Mouse (Mus musculus) ES-Bruce4 (cell line): ENCODE measurements around the gene Mlec. TPM values are rescaled to one million over a fixed set of nuclear protein-coding genes. Genes with fewer than 3 reads are reported as not detected.

Experiments used
- H3K27ac ChIP-seq: 2 replicates; pipeline ENCODE4 v1.5.1; 2012; ENCODE audit warnings: low read length, inconsistent platforms; ENCODE audit not compliant: insufficient read depth
- H3K27me3 ChIP-seq: 2 replicates; pipeline ENCODE4 v1.6.1; 2012; ENCODE audit warnings: mild to moderate bottlenecking, low read length, inconsistent platforms; ENCODE audit not compliant: control insufficient read depth, poor library complexity, insufficient read depth, severe bottlenecking
- H3K36me3 ChIP-seq: 2 replicates; pipeline ENCODE4 v1.6.1; 2012; ENCODE audit warnings: inconsistent platforms, mild to moderate bottlenecking, low read length, moderate library complexity; ENCODE audit not compliant: control insufficient read depth, poor library complexity, insufficient read depth, severe bottlenecking
- H3K4me1 ChIP-seq: one replicate; pipeline ENCODE4 v1.8.1; 2011; ENCODE audit warnings: low read length; ENCODE audit not compliant: control insufficient read depth, insufficient read depth
- H3K4me3 ChIP-seq: 2 replicates; pipeline ENCODE4 v1.5.1; 2011; ENCODE audit warnings: low read depth, mild to moderate bottlenecking, low read length
- H3K9ac ChIP-seq: 2 replicates; pipeline ENCODE4 v1.6.1; 2012; ENCODE audit warnings: low read depth, mild to moderate bottlenecking, inconsistent platforms; ENCODE audit not compliant: poor library complexity, severe bottlenecking
- H3K9me3 ChIP-seq: replicated peaks from 2 replicates; pipeline ENCODE4 v1.6.1; 2012; ENCODE audit warnings: mild to moderate bottlenecking, low read length, inconsistent platforms; ENCODE audit not compliant: control insufficient read depth, poor library complexity, insufficient read depth, severe bottlenecking
- CTCF ChIP-seq: IDR thresholded peaks from one replicate; pipeline ENCODE4 v1.8.1; 2011; ENCODE audit warnings: low read depth, low read length
- EP300 ChIP-seq: IDR thresholded peaks from 2 replicates; pipeline ENCODE4 v1.6.1; 2011; ENCODE audit warnings: low read depth, low read length; ENCODE audit not compliant: insufficient read depth
- POLR2A ChIP-seq: IDR thresholded peaks from one replicate; pipeline ENCODE4 v1.8.1; 2011; ENCODE audit warnings: low read length; ENCODE audit not compliant: insufficient read depth
- polyA plus RNA-seq: library from polyadenylated mRNA; stranded (reverse); fragments of >200 nt; gene quantifications from 2 replicates; pipeline ENCODE4 v1.2.4, GENCODE M21; 2011; ENCODE audit warnings: low read depth; ENCODE audit not compliant: missing spikeins, insufficient read depth, insufficient read length

Gene Mlec
- polyA plus RNA-seq, 1 experiment: 137 TPM

DNA sequence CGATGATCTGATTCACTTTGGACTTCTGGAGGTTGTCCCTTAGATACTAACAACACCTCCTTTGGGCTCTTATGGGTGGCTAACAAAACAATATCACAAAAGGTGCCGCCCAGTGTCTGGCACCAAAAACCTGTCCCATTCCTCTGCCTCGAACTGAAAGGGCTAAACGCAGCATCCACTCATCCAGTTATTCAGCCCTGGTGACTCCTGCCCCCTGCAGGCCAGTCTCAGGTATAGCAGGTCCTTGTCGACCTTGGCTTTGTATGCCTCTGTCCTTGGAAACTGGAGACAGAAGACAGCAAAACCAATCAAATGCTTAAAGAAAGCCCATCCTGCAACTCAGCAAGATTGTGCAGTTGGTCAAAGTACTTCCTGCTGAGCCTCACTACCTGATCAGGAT lies 30.8 kb upstream of the Mlec start:
- TF ChIP-seq POLR2A (no peak), EP300 (peak; percentile 67; the same call in 1 of the 2 replicates), CTCF (peak; percentile 99)
- H3K9ac ChIP-seq: no peak overlapping the region
- H3K27me3 ChIP-seq: peaks cover 2% of the 10 kb centered on the region
- no peaks in the 10 kb centered on the region for H3K36me3 ChIP-seq
- no peak overlapping the region for H3K4me3 ChIP-seq
- no peaks in the 10 kb centered on the region for H3K9me3 ChIP-seq
- no peak overlapping the region for H3K27ac ChIP-seq
- no peaks in the 10 kb centered on the region for H3K4me1 ChIP-seq

DNA sequence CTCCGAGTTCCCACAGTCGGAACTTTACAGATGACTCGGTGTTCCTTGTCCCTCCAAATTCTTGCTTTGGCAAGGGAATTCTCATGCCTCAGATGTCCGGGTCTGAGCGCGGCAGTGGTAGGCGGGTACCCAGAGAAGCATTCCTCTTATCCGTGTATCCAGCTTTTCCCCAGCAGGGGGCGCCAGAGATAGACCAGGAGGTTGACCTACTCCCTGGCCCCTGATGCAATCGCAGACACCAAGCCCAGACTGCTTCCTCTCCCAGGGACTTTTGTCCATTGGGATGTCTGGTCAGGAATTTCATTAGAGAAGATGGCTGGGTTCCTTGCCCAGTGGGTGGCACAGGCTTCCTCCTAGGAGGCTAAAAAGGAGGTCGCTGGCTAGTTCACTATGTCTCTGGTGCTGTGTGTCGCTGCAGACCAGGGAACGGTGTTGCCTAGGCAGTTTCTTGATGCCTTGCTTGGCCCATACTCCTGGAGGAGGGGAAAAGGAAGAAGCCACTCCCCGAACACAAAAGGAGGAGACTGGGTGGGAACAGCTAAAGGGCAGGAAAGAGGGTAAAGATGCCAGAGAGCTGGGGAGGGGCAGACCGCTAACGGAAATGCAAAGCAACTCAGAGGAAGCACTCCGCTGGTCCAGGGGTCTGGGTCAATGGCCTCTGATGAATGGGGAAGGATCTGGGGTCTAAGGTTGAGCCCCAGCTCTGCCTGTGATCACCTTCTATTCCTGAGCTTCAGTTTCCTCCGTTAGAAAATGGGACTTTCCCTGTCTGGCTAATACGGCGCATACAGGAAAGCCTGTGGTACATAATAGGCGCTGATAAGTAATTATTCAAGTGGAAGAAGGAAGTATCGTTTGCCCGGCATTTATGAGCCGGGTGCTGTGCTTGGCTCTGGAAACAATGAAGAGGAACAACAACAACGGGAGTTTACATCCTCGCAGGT lies 29.5 kb upstream of the Mlec start:
- H3K27me3 ChIP-seq: no peaks in the 10 kb centered on the region; the same call in 1 of the 2 replicates
- H3K27ac ChIP-seq: peak overlapping the region; percentile 85
- H3K4me3 ChIP-seq: peak overlapping the region; percentile 43

DNA sequence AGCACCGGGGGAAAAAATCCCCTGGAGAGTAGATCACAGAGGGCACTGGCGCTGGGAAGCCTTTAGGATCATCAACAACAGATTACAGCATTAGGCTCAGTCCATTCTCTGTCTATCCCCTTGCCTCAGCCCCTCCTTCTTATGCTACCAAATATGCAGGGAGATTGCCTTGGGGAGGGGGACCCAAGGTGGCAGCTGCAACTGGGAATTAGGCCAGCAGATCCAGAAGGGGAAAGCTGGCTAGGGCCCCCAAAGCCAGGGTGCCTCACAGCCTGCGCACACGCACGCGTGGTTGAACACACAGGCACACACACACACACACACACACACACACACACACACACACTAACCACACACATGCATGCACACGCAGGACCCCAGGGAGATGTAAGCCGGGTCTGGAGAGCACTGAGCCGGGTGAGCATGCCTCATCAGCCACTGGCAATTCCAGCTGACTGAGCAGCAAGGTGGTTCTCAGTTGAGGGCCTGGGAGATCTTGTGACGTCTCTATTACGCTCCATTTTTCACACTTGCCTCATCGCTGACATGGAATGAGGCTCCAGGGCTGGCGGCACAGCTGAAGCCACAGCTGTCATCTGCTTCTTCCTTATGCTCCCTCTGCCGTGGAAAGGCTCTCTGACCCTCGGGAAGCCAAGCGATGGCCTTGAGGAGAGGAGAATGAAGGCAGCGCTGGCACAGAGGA lies 28.5 kb upstream of the Mlec start:
- TF ChIP-seq EP300: no peak
- no peak for TF ChIP-seq CTCF
- TF ChIP-seq POLR2A: no peak
- H3K9me3 ChIP-seq: no peaks in the 10 kb centered on the region
- H3K4me1 ChIP-seq: no peaks in the 10 kb centered on the region
- no peaks in the 10 kb centered on the region for H3K27me3 ChIP-seq
- H3K36me3 ChIP-seq: no peaks in the 10 kb centered on the region
- H3K4me3 ChIP-seq: peak overlapping the region; percentile 40
- H3K9ac ChIP-seq: peak overlapping the region; percentile 68
- peak overlapping the region; percentile 19; the same call in 1 of the 2 replicates for H3K27ac ChIP-seq

More for the DNA sequence above, 29.5 kb upstream of the Mlec start:
- Histone ChIP-seq H3K9ac (peak overlapping the region; percentile 68), H3K36me3 (no peaks in the 10 kb centered on the region), H3K9me3 (no peaks in the 10 kb centered on the region), H3K4me1 (no peaks in the 10 kb centered on the region)
- TF ChIP-seq EP300: peak; percentile 66; the same call in 1 of the 2 replicates
- TF ChIP-seq CTCF: peak; percentile 82
- no peak for TF ChIP-seq POLR2A

DNA sequence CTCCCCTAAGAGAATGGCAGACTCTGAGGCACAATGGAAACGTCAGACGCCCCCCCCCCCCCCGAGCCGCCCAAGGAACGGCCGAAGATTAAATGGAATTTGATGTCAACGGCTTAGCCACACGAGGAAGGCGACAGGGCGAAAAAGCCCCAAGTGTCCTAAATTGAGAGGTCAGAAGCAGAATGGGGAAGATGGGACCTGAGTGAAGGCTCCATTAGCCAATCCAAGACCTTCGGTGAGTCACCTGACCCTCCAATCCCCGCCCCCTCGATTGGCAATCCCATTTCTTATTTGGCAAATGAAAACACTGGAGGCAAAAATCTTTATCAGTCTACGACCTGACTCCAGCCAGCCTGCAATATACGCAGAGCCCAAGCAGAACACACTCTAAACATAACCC lies 26.7 kb upstream of the Mlec start:
- no peaks in the 10 kb centered on the region for H3K4me1 ChIP-seq
- no peaks in the 10 kb centered on the region for H3K27me3 ChIP-seq
- H3K4me3 ChIP-seq: no peak overlapping the region
- no peaks in the 10 kb centered on the region for H3K9me3 ChIP-seq
- no peaks in the 10 kb centered on the region for H3K36me3 ChIP-seq
- peak overlapping the region; percentile 22; the same call in 1 of the 2 replicates for H3K9ac ChIP-seq
- H3K27ac ChIP-seq: no peak overlapping the region
- TF ChIP-seq EP300: no peak
- TF ChIP-seq CTCF: no peak
- TF ChIP-seq POLR2A: no peak

DNA sequence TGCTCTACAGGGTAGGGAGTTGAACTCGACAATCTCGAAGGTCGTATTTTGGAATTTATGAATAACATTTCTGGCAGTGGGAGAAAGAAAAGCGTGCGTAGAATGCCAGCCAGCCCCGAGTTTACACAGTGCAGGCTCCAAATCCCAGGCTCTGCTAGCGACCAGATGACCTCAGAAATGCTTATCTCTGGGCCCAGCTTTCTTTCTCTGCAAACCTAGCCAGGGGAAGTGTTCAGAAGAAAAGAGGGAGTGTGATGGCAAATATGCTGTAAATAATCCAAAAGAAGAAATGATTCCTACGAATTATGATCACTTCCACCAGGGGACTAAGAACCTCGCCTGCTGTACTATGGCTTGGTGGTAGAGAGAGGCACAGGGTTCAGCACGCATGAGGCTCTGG lies 25.5 kb upstream of the Mlec start:
- no peak overlapping the region for H3K4me3 ChIP-seq
- H3K9ac ChIP-seq: no peak overlapping the region
- no peaks in the 10 kb centered on the region for H3K36me3 ChIP-seq
- no peaks in the 10 kb centered on the region for H3K4me1 ChIP-seq
- no peaks in the 10 kb centered on the region for H3K27me3 ChIP-seq
- no peaks in the 10 kb centered on the region for H3K9me3 ChIP-seq
- no peak for TF ChIP-seq CTCF
- no peak for TF ChIP-seq POLR2A
- TF ChIP-seq EP300: no peak
- no peak overlapping the region for H3K27ac ChIP-seq

DNA sequence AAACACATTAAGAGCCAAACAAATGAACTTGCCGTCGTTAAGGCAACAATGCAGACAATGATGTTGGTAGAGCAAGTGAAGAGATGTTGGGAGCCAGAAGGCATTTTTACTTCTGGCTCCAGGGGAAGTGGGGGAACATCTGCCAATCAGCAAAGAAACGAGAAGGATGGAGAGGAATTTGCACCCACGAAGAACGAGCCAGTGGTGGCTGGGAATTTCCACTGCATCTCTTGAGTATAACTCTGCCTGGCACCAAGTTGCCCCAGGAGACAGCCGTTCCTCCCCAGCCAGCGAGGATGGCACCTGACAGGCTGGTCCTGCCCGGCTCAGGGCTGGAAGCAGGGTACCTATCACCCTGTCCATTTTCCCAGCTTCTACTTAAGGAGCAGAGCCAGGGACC lies 24.9 kb upstream of the Mlec start:
- no peak overlapping the region for H3K27ac ChIP-seq
- H3K4me3 ChIP-seq: no peak overlapping the region
- no peaks in the 10 kb centered on the region for H3K9me3 ChIP-seq
- no peaks in the 10 kb centered on the region for H3K4me1 ChIP-seq
- H3K27me3 ChIP-seq: no peaks in the 10 kb centered on the region
- H3K36me3 ChIP-seq: no peaks in the 10 kb centered on the region
- no peak for TF ChIP-seq CTCF
- TF ChIP-seq EP300: no peak
- TF ChIP-seq POLR2A: no peak
- no peak overlapping the region for H3K9ac ChIP-seq
